Mouse (Mus musculus) CD4-positive, CD25-positive, alpha-beta regulatory T cell, adult 4 months (primary cell): ENCODE measurements around the gene Apool. TPM values are rescaled to one million over a fixed set of nuclear protein-coding genes. Genes with fewer than 3 reads are reported as not detected.

Experiments
- ATAC-seq: one replicate; pipeline ENCODE4 v1.8.0; 2017
- polyA plus RNA-seq, 2 experiments: library from polyadenylated mRNA; unstranded; fragments of 100-300 nt; shearing (Covaris generic); gene quantifications; one replicate each; pipeline ENCODE4 v1.2.1; 2017

Apool gene
- 10 to 100 TPM; 25.1 to 33.1 TPM for polyA plus RNA-seq

DNA sequence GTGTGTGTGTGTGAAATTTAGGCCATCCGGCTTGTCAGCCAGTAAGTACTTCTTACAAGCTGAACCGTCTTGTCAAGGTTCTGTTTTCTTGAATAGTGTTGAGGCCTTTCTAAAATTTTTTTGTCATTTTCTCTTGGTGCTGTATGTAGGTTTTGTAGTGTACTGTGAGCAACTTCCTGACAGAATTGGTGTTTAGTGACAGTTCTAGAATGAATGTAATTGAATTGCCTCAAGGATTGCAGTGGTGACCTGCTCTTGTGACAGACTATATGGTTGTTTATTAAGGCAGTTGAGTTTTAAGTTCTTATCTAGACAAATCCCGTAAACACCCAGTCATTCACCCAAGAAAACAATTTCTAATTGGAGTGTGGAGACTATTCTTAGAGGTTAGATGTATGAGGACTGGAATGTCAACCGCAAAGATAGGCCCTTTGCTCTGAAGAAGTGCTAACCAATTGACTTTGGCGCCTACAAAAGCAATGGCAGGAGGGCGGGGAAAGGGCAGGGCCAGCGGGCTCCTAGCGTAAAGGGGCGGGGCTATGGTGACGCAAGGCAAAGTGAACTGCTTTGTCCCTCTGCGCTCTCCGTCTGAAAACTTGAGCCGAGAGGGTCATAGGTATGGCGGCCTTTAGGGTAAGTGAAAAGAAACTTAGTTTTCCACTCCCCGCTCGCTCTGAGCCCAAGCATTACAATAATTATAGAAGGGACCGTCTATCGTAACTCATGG is at the start of gene Apool:
Gene Apool, plus strand, starts transcription at position 531 of the 727 bp plus-strand sequence.
- peak; percentile 89 for ATAC-seq

DNA sequence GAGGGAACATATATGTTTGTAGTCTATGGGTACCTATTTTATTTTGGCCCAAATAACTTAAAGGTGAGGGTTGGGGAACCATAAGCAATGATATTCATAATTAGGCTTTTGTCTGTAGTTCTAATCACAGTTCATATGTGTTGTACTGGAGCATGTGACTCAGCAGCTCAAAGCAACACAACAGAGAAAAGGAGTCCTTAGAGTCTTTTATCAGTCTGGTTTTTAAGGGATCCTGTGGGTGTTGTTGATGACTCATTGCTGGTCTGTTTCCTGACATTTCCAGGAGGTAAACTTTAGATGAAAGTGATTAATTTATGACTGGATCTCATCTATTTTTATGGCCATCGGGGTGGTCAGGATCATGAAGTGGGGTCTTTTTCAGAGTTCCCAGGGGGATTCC is 37.6 kb upstream of the Apool start:
- no peak for ATAC-seq

DNA sequence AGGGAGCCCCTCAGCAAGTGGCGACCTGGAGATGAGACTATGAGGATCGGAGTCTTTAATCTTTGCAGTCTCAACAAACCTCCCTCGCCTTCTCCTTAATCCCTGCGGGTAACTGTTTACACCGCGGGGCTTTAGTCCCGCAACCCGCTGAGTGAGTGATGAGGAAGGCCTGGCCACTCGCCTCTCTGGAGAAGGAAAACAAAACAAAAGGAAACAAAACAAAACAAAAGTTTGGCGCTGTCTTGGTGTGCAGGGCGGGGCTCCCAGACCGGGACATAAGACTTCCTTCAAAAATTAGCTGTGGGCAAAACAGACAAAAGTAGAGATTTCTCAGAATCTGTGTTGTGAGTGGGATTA is 375 bp downstream of the Apool start:
- peak; percentile 44 for ATAC-seq

DNA sequence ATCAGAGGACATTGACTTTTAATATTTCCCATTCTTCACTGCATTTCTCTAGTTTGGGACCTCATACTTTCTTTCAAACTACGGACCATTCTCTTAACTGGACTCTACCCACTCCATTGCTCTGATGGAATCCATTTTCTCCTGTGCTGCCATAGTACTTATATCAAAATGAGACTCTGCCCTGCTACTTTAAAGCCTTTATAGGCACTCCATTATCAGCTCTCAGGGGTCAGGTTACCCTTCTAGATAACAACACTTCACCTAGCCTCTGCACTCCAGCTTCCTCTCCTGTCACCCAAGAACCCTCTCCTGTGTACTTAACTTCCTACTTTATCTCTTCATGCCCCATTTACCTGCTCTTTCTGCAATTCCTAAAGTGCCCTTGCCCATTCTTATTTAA is 960 bp downstream of the Apool start:
- ATAC-seq: no peak

DNA sequence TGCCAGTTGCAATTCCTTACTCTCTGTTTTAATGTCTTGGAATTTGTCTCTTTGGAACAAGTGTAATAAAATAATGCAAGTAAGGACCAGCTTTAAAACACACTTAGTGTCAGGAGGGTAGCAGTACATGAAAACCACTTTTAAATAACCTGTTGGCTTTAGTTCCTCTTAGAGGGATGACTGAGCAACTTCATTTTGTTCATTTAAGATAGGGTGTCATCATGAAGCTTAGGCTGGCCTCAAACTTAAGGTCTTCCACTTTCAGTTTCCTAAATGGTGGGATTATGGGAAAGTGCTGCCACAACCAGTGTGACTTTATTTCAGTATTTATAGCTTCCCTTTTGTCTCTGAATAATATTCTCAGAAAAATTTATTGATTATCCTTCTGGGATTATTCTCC is 9.1 kb downstream of the Apool start:
- no peak for ATAC-seq

DNA sequence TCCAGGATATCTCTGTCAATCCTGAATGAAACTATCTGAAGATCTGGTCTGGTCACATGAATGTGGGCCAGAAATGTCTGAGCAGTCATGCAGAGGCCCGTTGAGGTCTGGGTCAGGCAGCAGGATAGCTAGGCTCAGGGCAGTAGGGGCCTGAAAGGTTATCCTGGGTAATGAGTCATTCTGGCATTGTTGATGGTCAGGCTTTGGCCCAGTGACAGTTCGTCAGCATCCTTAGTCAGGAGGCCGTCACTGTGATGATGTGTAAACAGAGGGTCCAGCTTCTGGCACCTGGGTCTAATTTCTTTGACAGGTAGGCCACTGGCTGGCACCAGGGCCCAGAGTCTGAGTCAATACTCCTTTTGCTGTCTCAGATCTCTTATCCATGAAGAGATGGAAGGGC is 28.4 kb downstream of the Apool start:
- ATAC-seq: no peak

DNA sequence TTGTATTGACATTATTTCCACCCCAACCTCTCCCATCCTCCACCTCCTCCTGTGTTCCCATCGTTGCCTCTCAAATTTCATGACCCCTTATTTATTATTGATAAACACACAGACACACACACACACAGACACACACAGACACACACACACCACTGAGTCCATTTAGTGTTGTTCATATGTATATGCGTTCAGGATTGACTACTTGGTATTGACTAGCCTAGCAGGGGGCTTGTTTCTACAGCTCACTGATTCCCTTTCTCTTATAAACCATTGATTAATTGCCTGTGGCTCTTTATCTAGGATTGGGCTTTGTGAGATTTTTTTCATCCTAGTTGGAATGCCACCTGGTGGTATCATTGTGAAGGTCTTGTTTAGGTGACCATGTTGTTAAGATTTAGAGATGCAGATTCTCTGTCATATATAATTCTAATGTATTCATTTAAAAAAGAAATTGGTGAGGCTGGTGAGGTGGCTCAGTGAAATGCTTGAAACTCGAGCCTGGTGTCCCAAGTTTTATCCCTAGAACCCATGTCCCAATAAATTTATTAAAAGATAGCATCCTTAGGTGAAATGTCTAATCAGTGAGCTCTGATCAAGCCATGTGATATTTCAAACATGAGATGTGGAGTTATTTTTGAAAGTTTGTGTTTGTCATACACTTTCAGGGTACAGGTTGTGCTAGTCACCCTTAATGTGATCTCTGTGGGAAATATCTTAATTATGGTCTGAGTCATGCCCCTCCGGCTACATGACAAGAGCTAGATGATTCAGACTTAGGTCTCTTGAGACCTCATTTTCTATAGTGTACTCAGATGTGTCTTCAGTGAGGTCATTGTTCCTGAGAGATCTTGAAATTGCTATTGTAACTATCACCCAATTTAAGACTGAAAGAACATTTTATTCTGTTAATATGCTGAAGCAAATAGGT is 36.6 kb downstream of the Apool start:
- ATAC-seq: no peak

DNA sequence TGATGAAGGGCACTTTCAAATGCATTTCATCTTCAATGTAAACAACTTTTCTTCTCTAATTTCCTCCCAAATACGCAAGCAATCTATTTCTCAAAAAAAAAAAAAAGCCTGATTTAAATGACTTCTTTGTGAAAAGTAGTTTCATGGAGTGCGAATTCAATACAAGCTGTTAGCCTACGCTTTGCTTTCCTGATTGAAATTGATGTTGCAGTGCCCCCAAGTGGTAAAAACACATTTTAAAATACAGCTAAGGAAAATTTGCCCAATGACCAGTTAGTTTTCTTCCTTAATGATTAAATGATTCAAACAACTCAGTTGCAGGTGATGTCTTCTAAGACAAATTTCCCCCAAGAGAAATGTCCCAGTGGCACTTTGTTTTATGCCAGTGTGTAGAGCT is 37.3 kb downstream of the Apool start:
- ATAC-seq: peak; percentile 51

DNA sequence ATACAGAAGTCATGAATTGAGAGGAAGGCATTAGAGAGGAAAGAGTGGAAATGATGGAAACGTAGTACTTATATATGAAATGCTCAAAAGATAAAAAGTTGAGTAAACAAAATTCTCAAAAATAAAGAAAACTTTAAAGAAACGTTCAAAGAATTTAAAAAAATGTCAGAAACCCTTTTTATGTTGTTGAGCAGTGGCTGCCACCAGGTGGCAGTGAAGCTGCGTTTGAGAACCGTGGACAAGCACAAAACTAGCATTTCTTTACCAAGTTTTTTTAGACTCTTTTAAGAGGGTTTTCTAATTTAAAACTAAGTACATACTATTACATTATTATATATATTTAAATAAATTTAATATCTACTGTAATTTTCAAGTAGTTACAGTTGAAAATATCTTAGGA is 57.3 kb downstream of the Apool start:
- no peak for ATAC-seq

DNA sequence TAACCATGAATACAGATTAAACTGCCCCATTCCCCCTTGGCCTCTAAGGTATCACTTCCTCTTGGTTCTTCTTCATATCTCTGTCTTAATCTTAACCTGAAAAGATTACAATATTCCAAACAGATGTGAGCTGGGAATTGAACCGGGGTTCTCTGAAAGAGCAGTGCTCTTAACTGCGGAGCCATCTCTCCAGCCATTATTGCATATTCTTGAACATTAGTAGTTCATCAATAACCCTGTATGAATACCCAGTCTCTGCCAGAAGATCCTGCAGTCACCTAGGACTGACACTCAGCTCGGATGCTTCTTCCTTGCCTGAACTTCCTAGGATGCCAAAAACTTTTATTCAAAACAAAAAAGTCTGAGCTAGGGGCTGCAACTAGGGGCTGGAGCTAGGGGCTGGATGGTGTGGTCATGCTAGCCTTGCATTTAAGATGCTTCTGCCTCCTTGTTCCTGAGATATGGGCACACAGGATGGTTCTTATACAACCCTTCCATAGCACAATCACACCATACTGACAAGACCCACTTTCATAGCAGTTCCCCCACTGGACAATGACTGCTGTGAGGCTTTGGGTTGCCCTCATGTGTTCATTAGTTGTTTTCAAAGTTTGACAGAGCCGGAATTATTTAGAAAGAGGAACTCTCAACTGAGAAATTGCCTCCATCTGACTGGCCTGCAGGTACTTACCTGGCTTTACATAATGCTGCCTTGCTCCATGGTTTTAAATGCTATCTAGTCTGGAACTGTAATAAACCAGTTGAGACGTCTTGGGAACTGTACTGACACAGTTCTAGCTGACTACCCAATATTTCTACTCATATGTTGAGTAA is 59.7 kb downstream of the Apool start:
- peak; percentile 92 for ATAC-seq

DNA sequence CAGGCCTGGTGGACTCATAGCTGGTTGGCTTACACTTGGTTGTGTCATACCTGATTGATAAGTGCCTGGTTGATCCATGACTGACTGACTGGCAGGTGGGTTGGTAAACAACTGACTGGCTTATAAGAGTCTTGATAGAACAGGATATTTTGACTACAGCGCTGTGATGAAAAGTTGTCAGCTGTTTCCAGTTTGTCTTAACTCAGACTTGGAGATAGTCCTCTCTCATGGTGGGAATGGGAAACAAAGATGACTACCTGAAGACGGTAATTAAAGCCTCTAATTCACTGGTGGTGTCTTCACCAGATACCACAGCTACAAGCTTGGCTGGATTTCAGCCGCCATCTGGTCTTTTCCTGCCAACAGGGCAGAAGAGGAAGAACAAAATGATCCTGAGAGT is 95.5 kb downstream of the Apool start, which contains the start of gene Satl1:
Gene Satl1, minus strand, starts transcription at position 101 of the 400 bp plus-strand sequence.
- ATAC-seq: no peak

DNA sequence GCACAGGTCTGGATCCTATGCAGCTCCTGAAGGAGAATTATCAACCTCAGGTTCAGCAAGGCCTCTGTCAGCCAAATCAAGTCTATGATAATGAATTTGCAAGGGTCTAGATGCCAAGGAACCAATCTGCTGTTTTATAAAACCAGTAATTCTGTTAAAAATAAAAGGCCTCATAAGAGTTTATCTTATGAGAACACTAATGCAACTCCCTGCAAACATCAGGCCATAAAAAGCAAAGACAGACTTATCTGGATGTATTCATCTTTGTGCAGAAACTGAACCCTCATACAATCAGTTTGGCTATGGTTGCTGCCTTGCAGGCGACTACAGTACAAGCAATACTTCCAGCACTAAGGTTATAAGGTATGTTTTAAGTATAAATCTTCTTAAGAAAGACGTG is 101.2 kb downstream of the Apool start:
- ATAC-seq: no peak

Other genes with a start within 250 kb of the Apool start
- gene 4933403O08Rik, start 72.3 kb upstream of the Apool start, polyA plus RNA-seq: not detected
- not detected for gene Satl1, start 95.4 kb downstream of the Apool start, polyA plus RNA-seq
- gene 2010106E10Rik, start 183.9 kb downstream of the Apool start, polyA plus RNA-seq: not detected